Mouse (Mus musculus): ENCODE results near the gene Zbtb48.
A peak's percentile ranks its signal among the peaks of the same experiment; 100 is the strongest.

The Zbtb48 gene

DNA sequence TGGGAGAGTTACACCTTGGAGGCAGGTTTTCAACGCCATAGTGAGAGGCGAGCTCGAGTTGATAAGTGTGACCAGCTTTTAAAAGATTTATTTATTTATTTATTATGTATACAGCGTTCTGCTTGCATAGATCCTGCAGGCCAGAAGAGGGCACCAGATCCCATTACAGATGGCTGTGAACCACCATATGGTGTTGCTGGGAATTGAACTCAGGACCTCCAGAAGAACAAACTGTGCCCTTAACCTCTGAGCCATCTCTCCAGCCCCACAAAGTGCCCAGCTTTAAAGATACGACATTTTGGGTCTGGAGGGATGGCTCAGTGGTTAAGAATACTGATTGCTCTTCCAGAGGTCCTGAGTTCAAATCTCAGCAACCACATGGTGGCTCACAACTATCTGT lies 1.6 kb upstream of the Zbtb48 start:
- DNase-seq (ENCODE audit: low read depth): no peak

DNA sequence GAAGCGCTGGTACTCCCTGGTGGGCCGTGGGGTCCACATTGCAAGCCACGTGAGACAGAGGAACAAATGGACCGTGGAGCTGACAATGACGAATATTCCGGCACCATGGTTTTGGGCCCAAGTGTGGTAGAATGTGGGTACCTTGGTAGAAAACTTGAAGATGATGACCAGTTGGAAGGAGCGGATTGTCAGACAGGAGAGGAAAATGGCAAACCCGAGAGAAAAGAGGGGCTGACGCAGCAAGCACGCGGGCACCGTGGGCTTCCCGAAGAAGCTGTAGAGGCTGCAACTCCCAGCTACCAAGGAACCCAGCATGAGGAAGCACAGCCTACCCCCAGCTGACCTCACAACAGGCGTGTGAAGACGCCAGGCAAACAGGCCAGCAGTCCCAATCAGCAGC lies 985 bp upstream of the Zbtb48 start:
- DNase-seq (ENCODE audit: low read depth): no peak

DNA sequence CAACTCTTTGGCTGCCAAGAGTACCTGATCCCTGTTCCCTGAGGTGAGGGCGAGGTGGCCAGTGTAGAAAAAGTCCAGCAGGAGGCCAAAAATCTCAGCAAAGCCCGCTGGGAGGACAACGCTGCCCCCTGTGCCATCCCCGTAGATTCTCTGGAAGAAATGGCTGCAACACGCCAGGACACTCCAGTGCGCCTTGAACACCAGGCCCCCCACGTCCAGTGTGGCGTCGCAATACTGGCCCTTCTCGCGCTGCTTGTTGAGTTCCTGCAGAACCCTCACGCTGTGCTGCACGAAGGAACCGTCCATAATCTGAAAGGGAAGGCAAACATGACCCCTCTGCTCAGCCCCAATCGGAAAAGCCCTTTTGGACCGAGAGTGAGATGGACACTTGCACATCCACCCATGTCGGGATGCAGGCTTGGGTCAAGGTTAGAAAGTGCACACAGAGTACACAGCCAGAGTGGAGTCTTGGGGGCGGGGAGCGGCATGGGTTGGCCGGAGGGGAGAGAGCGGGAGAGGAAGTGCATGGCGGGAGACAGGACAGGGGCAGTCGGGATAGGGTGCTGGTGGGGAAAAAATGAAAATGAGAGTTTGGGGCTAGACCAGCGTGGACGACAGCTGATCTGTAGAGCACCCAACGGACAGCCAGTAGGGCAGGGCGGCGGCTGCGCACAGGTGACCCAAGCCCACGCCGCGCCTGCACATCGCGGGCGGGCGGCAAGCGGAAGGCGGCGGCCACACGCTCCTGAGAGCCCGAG lies 541 bp downstream of the Zbtb48 start:
- no peak for DNase-seq (ENCODE audit: low read depth)

DNA sequence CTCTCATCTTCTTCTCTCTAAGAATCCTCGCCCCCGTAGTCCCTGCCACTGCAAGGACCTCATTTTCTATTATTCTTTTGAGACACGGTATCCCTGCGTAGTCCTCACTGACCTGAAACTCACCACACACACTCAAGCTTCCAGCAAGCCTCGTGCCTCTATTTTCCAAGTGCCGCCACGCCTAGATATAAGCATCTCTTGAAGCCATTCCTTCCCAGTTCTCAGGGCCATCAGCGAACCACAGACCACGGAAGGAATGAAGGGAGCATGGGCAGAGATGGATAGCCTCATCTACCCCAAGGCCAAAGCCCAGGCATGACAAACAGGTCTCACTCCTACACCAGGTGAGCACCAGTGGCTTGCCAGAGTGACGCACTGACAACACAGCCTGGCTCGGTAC lies 2.9 kb downstream of the Zbtb48 start:
- DNase-seq (ENCODE audit: low read depth): no peak

DNA sequence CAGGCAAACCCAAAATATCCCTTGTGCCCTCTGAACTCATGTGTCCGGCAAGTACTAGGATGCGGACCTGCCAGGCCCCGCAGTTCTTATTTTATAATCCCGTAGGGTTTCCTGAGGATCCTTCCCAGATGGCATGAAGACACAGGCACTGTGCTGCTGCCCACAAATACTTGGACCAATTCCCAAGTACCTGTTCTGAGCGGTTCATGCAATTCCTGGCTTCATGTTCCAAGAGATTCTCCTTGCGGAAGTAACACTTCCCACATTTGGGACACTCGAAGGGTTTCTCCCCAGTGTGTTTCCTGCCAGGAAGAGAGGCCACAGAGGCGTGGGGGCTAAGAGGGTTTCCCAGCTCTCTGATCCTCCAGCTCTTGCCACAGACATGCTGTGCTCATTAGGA lies 5.0 kb downstream of the Zbtb48 start:
- no peak for DNase-seq (ENCODE audit: low read depth)

DNA sequence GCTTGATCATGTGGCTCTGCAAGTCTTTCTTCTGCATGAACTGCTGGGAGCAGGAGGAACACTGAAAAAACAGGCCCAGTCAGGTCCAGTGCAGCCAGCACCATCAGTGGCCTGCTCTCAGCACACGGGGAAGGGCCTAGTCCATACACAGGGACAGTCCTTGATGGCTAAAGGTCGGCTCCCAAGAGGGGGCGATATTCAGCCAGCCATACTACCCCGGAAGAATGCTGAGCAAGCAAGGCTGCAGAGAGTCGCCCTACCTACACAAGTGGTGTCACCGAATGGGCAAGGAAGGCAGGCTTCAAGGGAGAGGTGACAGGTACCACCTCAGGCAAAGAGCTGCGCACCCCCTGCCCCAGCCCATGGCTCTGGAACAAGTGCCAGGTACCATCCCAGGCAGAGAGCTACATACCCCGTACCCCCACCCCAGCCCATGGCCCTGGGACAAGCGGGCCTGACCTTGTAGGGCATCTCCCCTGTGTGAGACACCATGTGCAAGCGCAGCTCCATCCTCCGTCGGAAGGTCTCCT lies 5.8 kb downstream of the Zbtb48 start:
- no peak for DNase-seq (ENCODE audit: low read depth)

DNA sequence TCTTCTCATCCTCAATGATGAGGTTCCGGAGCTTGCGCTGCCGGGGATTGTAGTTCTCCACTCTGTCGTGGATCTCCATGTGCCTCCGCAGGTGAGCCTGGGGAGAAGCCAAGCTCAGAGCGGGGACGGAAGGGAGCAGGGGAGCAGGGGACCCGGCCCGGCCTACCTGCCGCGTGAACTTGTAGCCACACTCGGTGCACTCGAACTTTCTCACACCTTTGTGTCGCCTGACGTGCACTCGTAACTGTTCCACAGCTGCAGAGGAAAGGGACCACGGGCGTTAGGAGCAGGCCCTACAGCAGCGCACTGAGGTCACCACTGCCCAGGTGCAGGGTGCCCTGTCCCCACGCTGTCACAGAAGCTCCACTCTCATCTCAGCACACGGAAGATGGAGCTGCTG lies 7.4 kb downstream of the Zbtb48 start:
- DNase-seq (ENCODE audit: low read depth): no peak

DNA sequence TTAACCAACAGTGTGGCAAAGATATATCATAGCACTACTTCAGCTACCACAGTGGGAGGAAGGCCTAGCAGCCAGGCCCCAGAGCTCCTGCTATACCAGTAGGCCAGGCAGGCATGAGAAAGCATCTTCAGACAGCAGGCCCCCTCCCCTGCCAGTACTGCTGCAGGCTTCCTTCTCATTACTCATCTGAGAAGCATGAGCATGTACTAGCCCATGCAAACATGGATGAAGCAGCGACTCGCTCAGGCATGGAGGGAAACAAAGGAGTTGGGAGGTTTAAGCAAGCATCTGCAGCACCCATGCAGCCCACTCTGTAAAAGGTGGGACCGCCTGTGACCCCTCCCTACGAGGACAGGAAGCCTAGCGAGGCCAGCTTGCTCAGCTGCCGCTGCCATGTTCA lies 8.4 kb downstream of the Zbtb48 start:
- no peak for DNase-seq (ENCODE audit: low read depth)

DNA sequence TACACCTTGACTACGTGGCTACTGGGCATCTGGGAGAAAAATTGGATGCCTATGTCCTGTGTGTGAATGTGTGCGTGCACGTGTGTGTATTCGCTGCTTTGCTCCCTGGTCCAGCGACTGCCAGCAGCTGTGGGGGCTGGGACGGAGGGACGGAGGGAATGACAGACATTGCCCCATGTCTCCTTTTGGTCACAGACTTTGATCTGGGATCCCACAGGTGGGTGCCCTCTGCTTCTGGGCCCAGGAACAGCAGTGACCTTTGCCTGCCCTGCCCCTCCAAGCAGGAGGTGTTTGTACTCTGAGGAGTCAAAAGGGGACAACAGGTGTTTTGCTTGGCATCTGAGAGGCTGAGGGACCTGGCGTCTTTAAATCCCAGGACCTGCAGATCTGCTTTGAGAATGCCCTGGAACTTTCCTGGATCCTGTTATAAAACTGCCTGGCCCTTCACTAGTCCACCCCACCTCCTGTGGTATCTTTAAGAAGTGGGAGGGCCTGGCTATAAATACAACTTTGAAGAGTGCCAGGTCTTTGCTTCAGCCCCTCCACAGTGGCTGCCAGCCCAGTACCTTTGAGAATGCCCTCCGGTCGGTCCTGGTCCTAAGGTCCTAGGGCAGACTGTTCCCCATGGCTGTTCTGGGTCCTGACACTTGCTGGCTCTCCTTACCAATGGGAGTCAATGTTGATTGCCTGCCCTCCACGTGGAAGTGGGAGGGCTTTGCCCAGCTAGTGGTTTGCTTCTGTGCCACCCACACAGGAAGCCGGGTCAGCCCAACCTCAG lies 14.2 kb downstream of the Zbtb48 start:
- DNase-seq (ENCODE audit: low read depth): no peak

DNA sequence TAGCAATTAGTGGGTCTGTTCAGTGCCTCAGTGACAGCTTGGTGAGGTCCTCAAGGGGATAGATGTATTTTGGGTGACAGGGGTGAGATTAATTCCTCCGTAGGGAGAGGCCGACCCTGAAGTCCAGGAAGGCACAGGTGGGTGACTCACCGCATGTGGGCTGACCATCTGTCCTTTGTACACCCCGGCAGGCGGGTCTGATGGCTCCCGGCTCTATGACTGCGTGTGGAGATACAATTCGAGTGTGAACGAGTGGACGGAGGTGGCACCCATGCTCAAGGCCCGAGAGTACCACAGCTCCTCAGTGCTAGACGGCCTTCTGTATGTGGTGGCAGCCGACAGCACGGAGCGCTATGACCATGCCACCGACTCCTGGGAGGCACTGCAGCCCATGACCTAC lies 15.4 kb downstream of the Zbtb48 start:
- no peak for DNase-seq (ENCODE audit: low read depth)

DNA sequence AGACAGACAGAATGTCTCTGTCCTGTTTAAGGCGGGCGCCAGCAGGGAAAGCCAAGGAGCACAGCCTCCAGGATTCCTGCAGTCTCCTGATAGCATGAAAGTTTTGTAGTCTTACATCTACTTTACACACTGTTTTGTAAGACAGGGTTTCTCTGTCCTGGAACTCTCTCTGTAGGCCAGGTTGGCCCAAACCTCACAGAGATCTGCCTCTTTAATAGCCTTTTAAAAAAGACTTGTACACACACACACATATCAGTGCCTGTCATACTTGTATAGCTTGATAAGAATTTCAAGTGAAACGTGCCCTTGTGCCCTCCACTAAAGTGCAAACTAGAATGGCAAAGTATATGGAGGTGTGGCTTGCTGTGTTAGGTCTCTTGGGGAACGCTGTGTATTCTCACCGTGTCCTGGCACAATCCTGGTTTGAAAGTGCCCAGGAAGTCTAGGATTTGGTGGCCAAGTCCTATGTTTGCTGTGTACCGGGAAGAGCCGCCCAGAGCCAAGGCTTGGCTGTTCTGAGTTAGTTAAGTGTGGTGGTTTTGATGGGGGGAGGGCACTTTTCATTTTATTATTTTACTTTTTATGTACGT lies 16.2 kb downstream of the Zbtb48 start:
- no peak for DNase-seq (ENCODE audit: low read depth)

DNA sequence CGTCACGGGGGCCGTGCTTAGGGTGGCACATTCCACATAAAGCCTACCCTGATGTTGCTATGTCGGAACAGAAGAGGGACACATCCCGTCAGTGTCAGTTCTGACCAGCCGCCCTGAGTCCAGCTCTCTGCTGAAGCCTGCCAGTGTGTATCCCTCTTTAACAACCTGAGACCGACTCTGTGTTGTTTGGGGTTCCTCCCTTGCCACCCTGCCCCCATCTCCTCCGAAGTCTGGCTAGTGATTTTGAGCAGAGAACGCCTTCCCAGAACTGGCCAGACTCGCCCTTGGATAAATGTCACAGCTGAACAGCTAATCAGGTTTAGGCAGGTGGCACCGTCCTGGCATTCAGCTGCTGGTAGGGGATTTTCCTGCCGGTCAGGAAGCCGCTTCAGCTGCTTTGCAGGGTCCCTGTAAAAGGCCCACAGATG lies 16.8 kb downstream of the Zbtb48 start:
- DNase-seq (ENCODE audit: low read depth): no peak

DNA sequence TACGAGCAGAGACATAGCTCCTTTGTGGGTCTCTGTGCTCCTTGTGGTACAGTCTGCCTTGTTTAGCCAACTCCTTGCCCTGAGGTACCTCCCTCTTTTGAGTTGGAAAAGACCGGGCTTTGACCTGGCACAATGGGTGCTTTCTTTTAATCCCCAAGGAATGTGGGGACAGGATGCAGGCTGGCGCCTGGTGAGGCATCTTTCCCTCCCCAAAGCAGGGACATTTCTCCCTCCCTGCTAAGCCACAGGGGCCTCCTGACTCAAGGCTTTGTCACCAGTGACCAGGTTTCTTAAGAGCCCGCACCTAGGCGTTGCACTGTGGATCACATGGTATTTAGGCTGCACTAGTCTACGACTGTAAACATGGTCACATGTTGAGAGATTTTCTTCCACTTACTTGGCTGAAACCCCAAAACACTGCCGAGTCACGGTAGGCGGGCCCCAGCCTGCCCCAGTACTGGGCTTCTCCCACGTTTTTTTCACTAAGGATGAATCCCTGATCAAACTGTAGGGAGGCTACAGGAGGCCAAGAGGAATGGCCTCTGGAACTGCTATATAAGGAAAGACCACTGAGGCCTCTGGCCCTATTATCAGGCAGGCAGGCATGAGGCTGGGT lies 17.3 kb downstream of the Zbtb48 start:
- peak; percentile 90 for DNase-seq (ENCODE audit: low read depth)

DNA sequence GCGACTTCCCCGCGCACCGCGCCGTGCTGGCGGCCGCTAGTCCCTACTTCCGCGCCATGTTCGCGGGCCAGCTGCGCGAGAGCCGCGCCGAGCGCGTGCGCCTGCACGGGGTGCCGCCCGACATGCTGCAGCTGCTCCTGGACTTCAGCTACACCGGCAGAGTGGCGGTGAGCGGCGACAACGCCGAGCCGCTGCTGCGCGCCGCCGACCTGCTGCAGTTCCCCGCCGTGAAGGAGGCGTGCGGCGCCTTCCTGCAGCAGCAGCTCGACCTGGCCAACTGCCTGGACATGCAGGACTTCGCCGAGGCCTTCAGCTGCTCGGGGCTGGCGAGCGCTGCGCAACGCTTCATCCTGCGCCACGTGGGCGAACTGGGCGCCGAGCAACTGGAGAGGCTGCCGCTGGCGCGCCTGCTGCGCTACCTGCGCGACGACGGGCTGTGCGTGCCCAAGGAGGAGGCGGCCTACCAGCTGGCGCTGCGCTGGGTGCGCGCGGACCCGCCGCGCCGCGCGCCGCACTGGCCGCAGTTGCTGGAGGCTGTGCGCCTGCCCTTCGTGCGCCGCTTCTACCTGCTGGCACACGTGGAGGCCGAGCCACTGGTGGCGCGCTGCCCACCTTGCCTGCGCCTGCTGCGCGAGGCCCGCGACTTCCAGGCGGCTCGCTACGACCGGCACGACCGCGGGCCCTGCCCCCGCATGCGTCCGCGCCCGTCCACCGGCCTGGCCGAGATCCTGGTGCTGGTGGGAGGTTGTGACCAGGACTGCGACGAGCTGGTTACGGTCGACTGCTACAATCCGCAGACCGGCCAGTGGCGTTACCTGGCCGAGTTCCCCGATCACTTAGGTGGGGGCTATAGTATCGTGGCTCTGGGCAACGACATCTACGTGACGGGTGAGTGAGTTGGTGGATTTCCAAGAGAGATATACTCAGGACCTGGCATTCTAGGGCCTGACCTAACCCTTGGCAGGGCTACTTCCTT lies 18.1 kb downstream of the Zbtb48 start:
- no peak for DNase-seq (ENCODE audit: low read depth)

DNA sequence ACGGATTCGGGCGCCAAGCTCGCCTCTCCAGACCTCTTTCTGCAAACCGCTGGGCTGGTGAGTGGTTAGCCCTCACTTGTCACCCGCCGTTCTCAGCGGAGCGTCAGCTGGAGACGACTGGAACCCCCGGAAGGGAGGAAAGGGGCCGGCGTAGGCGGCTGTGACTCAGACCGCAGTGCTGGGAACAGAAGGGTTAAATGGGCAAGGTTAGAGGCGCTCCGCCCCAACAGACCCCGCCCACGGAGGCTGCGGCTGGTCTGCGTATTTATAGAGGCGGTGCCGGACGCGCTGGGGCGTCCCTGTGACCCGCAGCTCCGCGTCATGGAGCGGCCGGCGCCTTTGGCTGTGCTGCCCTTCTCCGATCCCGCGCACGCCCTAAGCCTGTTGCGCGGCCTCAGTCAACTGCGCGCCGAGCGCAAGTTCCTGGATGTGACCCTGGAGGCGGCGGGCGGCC lies 18.8 kb downstream of the Zbtb48 start, which contains the start of gene Klhl21:
Klhl21 (plus strand) TSS at position 182 of the 454 bp plus-strand sequence.
- DNase-seq (ENCODE audit: low read depth): peak; percentile 81

DNA sequence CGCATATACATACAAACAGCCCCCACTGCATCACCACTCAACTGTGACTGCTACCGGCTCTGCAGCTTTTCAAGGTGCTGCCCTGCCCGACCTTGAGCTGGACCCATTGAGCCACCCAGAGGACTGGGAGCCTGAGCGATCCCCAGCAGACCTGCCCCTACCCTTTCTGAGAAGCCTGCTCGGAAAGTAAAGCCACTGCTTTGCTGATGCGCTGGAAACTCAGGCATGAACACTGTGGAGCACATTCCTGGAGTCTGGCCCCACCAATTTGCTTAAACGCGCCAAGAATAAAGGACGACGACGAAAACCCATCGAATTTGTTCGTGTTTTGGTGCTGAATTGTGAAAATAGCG lies 19.3 kb downstream of the Zbtb48 start:
- DNase-seq (ENCODE audit: low read depth): no peak

DNA sequence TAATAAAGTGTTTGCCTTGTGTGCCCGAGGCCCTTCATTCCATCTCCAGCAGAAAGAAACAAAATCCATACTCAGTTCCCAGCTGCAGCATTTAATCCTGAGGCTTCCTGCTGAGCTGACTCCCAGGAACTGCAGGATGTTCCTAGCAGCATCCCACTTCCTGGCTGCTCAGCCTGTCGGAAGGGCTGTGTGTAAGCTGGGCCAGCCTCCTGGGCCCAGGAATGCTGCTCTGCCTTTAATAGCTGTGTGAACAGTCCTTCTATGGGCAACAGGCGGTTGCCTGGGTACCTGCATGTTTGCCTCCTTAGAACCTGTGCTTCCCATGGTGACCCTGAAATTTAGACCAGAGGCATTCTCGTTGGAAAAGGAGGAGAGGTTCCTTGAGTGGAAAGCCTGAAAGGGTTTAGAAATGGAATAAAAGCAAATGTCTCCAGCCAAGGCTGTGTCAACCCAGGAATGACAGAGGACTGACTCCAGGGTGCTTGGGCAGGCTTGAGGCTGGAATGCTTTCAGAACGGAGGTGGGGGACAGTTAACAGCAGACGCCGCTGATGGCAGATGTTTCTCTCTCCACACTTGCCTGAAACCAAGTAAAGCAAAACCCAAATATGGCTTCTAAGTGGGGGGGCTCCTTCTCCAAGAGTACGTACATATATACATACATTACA lies 19.9 kb downstream of the Zbtb48 start:
- DNase-seq (ENCODE audit: low read depth): no peak

DNA sequence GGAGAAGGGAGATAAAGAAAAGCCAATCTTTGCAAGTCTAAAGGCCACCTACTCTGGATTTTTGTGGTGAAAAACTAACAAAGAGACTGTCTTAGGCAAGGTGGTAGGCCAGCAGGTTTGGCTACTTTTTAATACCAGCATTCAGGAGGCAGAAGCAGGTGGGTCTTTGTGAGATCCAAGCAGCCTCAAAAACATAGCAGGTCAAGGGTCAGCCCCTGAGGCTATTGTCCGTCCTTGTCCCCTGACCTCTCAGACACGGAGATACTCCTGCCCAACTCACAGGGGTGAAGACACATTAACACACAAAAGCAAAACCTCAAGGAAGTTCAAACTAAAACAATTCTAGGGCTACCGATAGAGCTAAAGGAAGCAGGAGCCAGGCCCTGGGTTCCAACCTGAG lies 20.7 kb downstream of the Zbtb48 start:
- no peak for DNase-seq (ENCODE audit: low read depth)

DNA sequence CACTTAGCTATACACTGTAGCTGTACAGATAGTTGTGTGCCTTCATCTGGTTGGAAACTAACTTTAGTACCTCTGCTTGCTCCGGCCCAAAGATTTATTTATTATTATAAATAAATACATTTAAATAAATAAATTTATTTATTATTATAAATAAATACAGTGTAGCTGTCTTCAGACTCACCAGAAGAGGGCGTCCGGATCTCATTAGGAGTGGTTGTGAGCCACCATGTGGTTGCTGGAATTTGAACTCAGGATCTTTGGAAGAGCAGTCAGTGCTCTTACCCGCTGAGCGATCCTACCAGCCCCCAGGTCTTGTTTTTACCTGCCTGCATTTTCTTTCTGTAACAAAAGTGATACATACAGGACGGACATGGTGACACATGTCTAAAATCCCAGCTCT lies 21.3 kb downstream of the Zbtb48 start:
- DNase-seq (ENCODE audit: low read depth): no peak

DNA sequence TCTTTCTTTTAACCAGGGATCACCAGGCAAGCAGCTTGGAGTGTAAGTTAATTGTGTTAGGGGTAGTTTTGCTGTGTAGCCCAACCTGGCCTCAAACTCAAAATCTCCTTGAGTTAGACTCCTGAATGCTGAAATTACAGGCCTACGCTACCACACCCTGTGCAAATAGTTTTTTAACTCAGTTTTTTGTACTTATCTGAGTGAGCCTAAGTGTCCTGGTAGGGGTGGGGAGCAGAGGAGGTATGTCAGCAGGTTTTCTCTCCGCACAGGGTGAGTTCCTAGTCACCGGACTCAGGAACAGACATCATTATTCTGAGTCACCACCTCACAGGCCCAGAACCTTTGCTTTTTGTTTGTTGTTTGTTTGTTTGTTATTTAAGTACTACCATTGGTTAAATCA lies 25.4 kb downstream of the Zbtb48 start:
- DNase-seq (ENCODE audit: low read depth): no peak

DNA sequence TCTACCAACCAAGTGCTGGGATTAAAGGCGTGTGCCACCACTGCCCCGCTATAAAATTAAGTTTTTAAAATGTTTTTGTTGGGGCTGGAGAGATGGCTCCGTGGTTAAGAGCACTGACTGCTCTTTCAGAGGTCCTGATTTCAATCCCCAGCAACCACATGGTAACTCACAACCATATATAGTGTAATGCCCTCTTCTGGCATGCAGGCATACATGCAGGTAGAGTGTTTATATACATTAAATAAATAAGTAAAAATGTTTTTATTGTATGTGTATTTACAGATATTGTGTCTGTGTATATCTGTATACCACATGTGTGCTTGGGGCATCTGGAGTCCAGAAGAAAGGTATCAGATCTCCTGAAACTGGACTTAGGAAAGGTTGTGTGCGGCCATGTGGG lies 26.1 kb downstream of the Zbtb48 start:
- DNase-seq (ENCODE audit: low read depth): no peak
